Mouse (Mus musculus) midbrain, embryonic 13.5 days (tissue): ENCODE results near the gene Ldhc. TPM values are rescaled to one million over a fixed set of nuclear protein-coding genes. Genes with fewer than 3 reads are reported as not detected.
"Not testable (repeated sequence)": the region's sequence is repeated elsewhere in the genome, so short reads cannot be mapped to it uniquely, and the experiment has no call there.

Experiments used
- ATAC-seq: fragments of 200-750 bp; cut with Nextera tagmentation; 2 replicates; pipeline ENCODE4 v1.8.0; 2017; ENCODE audit warnings: mild to moderate bottlenecking, moderate TSS enrichment, moderate library complexity
- H3K27ac ChIP-seq: fragments of 300-500 bp; sonication (generic); 2 replicates; pipeline ENCODE4 v1.5.1; 2015; ENCODE audit warnings: inconsistent platforms, mild to moderate bottlenecking, moderate library complexity
- H3K27me3 ChIP-seq: fragments of 300-500 bp; sonication (generic); 2 replicates; pipeline ENCODE4 v1.6.1; 2015; ENCODE audit warnings: mild to moderate bottlenecking, inconsistent platforms
- H3K36me3 ChIP-seq: fragments of 300-500 bp; sonication (generic); 2 replicates; pipeline ENCODE4 v1.6.1; 2015; ENCODE audit warnings: mild to moderate bottlenecking, inconsistent platforms
- H3K4me1 ChIP-seq: fragments of 300-500 bp; sonication (generic); replicated peaks from 2 replicates; pipeline ENCODE4 v1.6.1; 2015; ENCODE audit warnings: inconsistent platforms
- H3K4me2 ChIP-seq: fragments of 300-500 bp; sonication (generic); replicated peaks from 2 replicates; pipeline ENCODE4 v1.6.1; 2015; ENCODE audit warnings: moderate library complexity, mild to moderate bottlenecking, inconsistent platforms
- H3K4me3 ChIP-seq: fragments of 300-500 bp; sonication (generic); replicated peaks from 2 replicates; pipeline ENCODE4 v1.5.1; 2015; ENCODE audit warnings: mild to moderate bottlenecking, inconsistent platforms
- H3K9ac ChIP-seq: fragments of 300-500 bp; sonication (generic); replicated peaks from 2 replicates; pipeline ENCODE4 v1.6.1; 2015; ENCODE audit warnings: mild to moderate bottlenecking, inconsistent platforms
- H3K9me3 ChIP-seq: fragments of 300-500 bp; sonication (generic); 2 replicates; pipeline ENCODE4 v1.6.1; 2016; ENCODE audit warnings: mild to moderate bottlenecking, inconsistent platforms
- WGBS: fragments of 180-500 bp; shearing (Covaris S2); methylation state at CpG from one replicate; pipeline ENCODE4 v1.1.7; 2015; 5-methylcytosine and 5-hydroxymethylcytosine counted together
- polyA plus RNA-seq: library from polyadenylated mRNA; unstranded; fragments of >200 nt; fragmentation: Nextera tagmentation; extraction: Ambion mirVana; gene quantifications from 2 replicates; pipeline ENCODE4 v1.2.1, GENCODE M21; 2015

The Ldhc gene
- polyA plus RNA-seq, 1 experiment from 2014 or later: 0.22 TPM

DNA sequence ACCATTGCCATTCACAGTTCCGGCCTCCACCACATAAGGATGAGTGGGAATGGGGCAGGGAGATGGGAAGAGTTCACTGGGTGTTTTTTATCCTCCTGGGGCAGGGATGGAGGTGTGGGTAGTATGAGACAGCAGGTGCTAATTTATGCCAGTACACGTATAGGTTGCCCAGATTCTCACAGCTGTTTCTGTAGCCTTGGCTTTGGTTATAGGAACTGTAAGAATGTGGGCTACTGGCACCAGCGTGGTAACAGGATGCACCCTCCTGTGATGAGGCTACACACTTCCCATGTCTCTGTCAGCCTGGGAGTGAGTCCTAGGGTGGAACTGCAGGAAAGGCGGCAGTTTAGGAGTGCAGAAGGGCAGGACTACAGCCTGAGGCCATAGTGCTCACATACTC lies 15.8 kb downstream of the Ldhc start:
- H3K4me3 ChIP-seq: no peak overlapping the region
- H3K4me2 ChIP-seq: no peak overlapping the region
- WGBS: 76% methylated on average over 4 of the region's 4 CpGs
- H3K4me1 ChIP-seq: no peaks in the 10 kb centered on the region
- no peak for ATAC-seq
- H3K36me3 ChIP-seq: no peaks in the 10 kb centered on the region
- H3K9ac ChIP-seq: no peak overlapping the region
- H3K27ac ChIP-seq: no peak overlapping the region
- no peaks in the 10 kb centered on the region for H3K9me3 ChIP-seq
- no peaks in the 10 kb centered on the region for H3K27me3 ChIP-seq

DNA sequence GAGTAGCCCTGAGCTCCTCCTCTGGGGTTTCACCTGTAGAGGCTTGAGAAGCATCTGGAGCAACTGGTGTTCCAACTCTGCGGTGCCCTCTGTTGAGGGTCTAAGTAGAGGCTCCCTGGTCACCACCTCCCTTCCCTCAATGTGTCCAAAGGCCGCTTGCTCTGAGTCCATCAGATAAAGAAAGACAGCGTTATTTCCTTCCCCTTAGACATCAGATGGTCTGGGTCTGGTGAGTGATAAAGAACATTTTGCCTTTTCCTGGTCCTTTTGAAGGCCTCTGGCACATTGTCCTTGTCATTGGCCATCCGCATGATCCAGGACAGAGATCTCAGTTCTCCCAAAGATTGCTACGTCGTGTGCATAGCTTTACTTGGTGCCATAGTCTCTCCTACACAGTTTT lies 16.3 kb downstream of the Ldhc start:
- H3K4me1 ChIP-seq: no peaks in the 10 kb centered on the region
- no peaks in the 10 kb centered on the region for H3K27me3 ChIP-seq
- no peak overlapping the region for H3K4me3 ChIP-seq
- H3K27ac ChIP-seq: no peak overlapping the region
- 87% methylated on average over 6 of the region's 6 CpGs for WGBS
- no peak overlapping the region for H3K9ac ChIP-seq
- no peak for ATAC-seq
- H3K9me3 ChIP-seq: no peaks in the 10 kb centered on the region
- no peak overlapping the region for H3K4me2 ChIP-seq
- no peaks in the 10 kb centered on the region for H3K36me3 ChIP-seq

DNA sequence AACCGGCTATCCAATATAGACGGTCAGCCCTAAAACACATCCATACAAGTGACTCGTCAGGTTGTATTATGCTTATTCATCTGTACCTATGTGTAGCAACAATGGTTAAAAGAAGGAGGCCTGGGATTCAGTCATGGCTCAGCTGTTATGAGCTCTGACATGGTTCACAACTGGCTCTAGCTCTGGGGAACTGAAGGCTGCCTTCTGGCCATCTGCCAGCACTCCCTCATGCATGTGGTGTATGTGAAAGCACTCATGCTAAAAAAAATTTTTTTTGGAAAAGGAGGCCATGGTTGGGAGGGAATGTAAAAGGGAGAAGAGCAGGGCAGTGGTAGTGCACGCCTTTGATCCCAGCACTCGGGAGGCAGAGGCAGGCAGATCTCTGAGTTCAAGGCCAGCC lies 18.8 kb downstream of the Ldhc start:
- H3K4me1 ChIP-seq: no peaks in the 10 kb centered on the region
- H3K9ac ChIP-seq: no peak overlapping the region
- H3K27me3 ChIP-seq: no peaks in the 10 kb centered on the region
- no peak overlapping the region for H3K4me3 ChIP-seq
- H3K27ac ChIP-seq: no peak overlapping the region
- H3K36me3 ChIP-seq: peaks cover 9% of the 10 kb centered on the region
- 93% methylated on average over 5 of the region's 5 CpGs for WGBS
- H3K9me3 ChIP-seq: no peaks in the 10 kb centered on the region
- H3K4me2 ChIP-seq: no peak overlapping the region
- ATAC-seq: no peak

GRCm38 (mm10) chr7:46880992-46881391 lies 20.0 kb downstream of the Ldhc start:
- Histone ChIP-seq H3K27ac (no peak overlapping the region), H3K4me1 (no peaks in the 10 kb centered on the region), H3K4me2 (no peak overlapping the region), H3K9ac (no peak overlapping the region), H3K27me3 (no peaks in the 10 kb centered on the region), H3K9me3 (no peaks in the 10 kb centered on the region), H3K4me3 (no peak overlapping the region), H3K36me3 (peaks cover 20% of the 10 kb centered on the region)
- ATAC-seq: no peak
- 100% methylated on average over 2 of the region's 2 CpGs for WGBS

DNA sequence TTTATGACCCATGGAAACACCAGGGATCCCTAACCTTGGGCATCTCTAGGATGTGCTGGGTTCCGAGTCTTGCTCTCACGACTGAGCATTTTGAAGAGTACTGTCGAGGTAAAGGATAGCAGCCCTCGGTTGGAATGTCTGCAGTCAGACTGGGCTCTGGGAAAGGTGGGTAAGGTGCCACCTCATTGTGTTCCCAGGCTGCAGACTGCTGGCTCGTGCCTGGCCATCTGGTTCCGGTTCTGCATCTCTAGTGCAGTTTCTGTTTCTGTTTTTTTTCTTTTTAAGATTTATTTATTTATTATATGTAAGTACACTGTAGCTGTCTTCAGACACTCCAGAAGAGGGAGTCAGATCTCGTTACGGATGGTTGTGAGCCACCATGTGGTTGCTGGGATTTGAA lies 20.9 kb downstream of the Ldhc start:
- not testable (repeated sequence) for ATAC-seq
- 85% methylated on average over 8 of the region's 8 CpGs for WGBS

GRCm38 (mm10) chr7:46883304-46883703 lies 22.3 kb downstream of the Ldhc start:
- no peak overlapping the region for H3K4me2 ChIP-seq
- H3K4me3 ChIP-seq: no peak overlapping the region
- no peaks in the 10 kb centered on the region for H3K9me3 ChIP-seq
- no peak overlapping the region for H3K27ac ChIP-seq
- ATAC-seq: no peak
- H3K4me1 ChIP-seq: no peaks in the 10 kb centered on the region
- H3K9ac ChIP-seq: no peak overlapping the region
- 91% methylated on average over 3 of the region's 3 CpGs for WGBS
- H3K27me3 ChIP-seq: no peaks in the 10 kb centered on the region
- H3K36me3 ChIP-seq: peaks cover 43% of the 10 kb centered on the region

More for the DNA sequence above, 20.9 kb downstream of the Ldhc start:
- H3K9me3 ChIP-seq, H3K9ac ChIP-seq, H3K27me3 ChIP-seq, H3K4me3 ChIP-seq, H3K4me2 ChIP-seq, H3K27ac ChIP-seq, H3K4me1 ChIP-seq: not testable (repeated sequence)
- peaks cover 30% of the 10 kb centered on the region for H3K36me3 ChIP-seq

GRCm38 (mm10) chr7:46895511-46895910 lies 34.5 kb downstream of the Ldhc start:
- Histone ChIP-seq H3K36me3 (peaks cover 85% of the 10 kb centered on the region), H3K4me3 (no peak overlapping the region), H3K4me2 (no peak overlapping the region), H3K9ac (no peak overlapping the region), H3K27me3 (no peaks in the 10 kb centered on the region), H3K27ac (no peak overlapping the region), H3K9me3 (no peaks in the 10 kb centered on the region), H3K4me1 (no peaks in the 10 kb centered on the region)
- WGBS: 96% methylated on average over 3 of the region's 3 CpGs
- no peak for ATAC-seq

- Histone ChIP-seq H3K4me3 (no peak overlapping the region), H3K4me1 (no peaks in the 10 kb centered on the region), H3K4me2 (no peak overlapping the region), H3K36me3 (peaks cover 82% of the 10 kb centered on the region), H3K27ac (no peak overlapping the region), H3K9ac (no peak overlapping the region), H3K27me3 (no peaks in the 10 kb centered on the region), H3K9me3 (no peaks in the 10 kb centered on the region)
- ATAC-seq: no peak
- WGBS: 94% methylated on average over 3 of the region's 3 CpGs
Observed at GRCm38 (mm10) chr7:46899343-46899742, 38.3 kb downstream of the Ldhc start.

DNA sequence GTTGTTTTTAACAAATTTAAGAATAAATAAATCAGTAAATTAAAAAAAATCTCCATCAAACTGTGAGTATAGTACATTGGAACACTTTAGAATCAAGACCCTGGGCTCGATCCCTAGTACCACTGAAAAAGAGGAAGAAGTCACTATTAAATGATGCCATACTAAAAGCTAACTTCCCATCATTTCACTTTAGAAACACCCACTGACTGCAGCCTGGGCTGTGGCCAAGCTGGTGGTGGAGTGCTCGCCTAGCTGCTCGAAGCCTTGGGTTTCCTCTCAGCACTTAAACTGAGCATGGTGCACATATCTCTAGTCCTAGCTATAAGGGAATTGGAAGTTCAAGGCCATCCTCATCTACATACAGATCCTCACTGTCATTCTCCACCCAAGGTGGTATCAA lies 50.2 kb downstream of the Ldhc start:
- Histone ChIP-seq H3K9me3 (no peaks in the 10 kb centered on the region), H3K27ac (no peak overlapping the region), H3K4me2 (no peak overlapping the region), H3K9ac (no peak overlapping the region), H3K4me3 (no peak overlapping the region), H3K36me3 (peaks cover 72% of the 10 kb centered on the region), H3K4me1 (peaks cover 10% of the 10 kb centered on the region), H3K27me3 (no peaks in the 10 kb centered on the region)
- ATAC-seq: no peak
- 91% methylated on average over 3 of the region's 3 CpGs for WGBS

DNA sequence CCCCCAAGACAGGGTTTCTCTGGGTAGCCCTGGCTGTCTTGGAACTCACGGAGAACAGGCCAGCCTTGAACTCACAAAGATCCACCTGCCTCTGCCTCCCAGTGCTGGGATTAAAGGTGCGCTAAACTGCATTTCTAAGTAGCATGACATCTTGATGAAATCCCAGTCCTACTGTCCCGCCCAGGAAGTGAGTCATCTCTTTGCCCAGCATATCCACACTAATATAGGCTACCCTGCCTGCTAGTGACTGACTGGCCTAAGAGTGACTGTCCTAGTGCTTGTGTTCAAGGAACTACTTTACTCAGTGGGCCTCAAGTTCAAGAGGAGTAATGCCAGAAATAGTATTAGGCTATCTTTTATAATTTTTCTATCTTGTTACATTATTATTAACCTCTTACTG lies 55.4 kb downstream of the Ldhc start:
- H3K4me2 ChIP-seq: no peak overlapping the region
- H3K4me1 ChIP-seq: peaks cover 42% of the 10 kb centered on the region
- ATAC-seq: no peak
- H3K4me3 ChIP-seq: no peak overlapping the region
- no peak overlapping the region for H3K9ac ChIP-seq
- no peaks in the 10 kb centered on the region for H3K27me3 ChIP-seq
- H3K27ac ChIP-seq: no peak overlapping the region
- H3K9me3 ChIP-seq: no peaks in the 10 kb centered on the region
- WGBS: 95% methylated on average over 3 of the region's 3 CpGs
- peaks cover 29% of the 10 kb centered on the region for H3K36me3 ChIP-seq

DNA sequence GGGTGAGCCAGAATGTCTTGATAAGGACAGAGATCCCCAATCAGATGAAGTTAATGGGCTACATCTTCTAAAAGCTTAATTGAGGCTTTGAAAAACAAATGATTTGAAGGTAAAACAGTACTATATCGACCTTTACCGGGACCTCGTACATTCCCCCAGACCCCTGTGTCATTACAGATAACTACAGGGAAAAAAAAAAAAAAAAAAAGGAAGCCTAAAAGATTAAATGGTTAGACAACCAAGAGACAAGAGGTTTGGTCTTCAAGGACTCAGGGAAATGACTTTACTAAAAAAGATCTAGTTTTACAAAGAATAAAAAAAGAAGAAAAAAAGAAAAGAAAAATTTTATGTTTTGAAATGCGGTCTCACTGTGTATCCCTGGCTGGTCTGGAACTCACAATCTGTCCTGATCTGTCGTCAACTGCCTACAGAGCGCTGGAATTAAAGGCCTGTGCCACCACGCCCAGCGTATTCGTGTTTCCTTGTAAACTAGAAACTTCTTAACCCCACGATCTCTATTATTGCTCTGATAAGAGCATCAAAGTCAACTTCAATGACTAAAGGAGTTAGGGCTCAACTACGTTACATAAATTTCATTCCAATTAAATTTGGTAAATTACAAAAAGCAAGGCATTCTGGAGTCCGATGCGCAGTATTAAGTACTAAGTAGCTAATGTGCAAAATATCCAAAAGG lies 57.8 kb downstream of the Ldhc start:
- peak overlapping the region; percentile 98 for H3K27ac ChIP-seq
- no peak for ATAC-seq
- H3K9ac ChIP-seq: peak overlapping the region; percentile 95
- H3K4me3 ChIP-seq: peak overlapping the region; percentile 94
- H3K4me2 ChIP-seq: peak overlapping the region; percentile 71
- H3K27me3 ChIP-seq: no peaks in the 10 kb centered on the region
- peaks cover 10% of the 10 kb centered on the region for H3K36me3 ChIP-seq
- H3K9me3 ChIP-seq: no peaks in the 10 kb centered on the region
- peaks cover 42% of the 10 kb centered on the region for H3K4me1 ChIP-seq
- 18% methylated on average over 13 of the region's 13 CpGs for WGBS

DNA sequence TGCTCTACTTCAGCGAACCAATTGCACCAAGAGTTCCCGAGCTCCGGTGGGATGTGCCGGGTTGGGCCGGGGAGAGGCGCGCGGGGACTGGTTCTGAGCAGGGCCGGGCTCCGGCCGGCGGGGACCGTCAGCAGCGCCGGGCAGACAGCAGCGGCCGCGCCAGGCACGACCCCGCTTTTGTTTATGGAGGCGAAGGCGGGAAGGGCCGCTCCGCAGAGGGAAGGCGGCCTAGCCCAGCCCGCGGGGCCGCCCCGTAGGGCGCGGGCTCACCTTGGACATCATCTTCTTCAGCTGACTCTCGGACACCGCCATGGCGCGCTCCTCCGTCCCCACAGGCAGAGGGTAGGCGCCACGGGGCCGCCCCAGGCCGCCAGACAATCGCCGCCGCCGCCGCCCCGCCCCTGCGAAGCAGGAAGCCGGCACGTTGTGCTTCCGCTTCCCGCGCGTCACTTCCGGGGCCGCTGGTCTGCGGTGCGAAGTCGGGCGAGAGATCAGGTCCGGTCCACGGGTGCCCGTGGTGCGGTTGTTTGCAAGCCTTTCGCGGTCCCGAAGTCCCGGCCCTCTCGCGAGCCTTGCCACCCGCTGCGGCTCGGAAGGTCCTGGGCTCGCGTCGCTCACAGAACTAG lies 58.7 kb downstream of the Ldhc start, which contains the start of gene Tsg101:
Tsg101 (minus strand) TSS at position 419 of the 626 bp plus-strand sequence.
- Histone ChIP-seq H3K9ac (peak within 1 kb of the TSS; percentile 95), H3K4me3 (peak within 1 kb of the TSS; percentile 94), H3K36me3 (peaks cover 10% of the 10 kb centered on the region), H3K9me3 (no peaks in the 10 kb centered on the region), H3K4me1 (peaks cover 42% of the 10 kb centered on the region), H3K27ac (peak within 1 kb of the TSS; percentile 98), H3K27me3 (no peaks in the 10 kb centered on the region), H3K4me2 (peak within 1 kb of the TSS; percentile 71)
- under 1% methylated on average over 75 of the region's 75 CpGs for WGBS
- ATAC-seq: peak; percentile 98
